Mouse (Mus musculus) kidney, embryonic 16.5 days (tissue): ENCODE measurements around the gene Hp1bp3. TPM values are rescaled to one million over a fixed set of nuclear protein-coding genes. Genes with fewer than 3 reads are reported as not detected.

Experiments used
- ATAC-seq: fragments of 200-750 bp; cut with Nextera tagmentation; 2 replicates; pipeline ENCODE4 v1.8.0; 2017; ENCODE audit warnings: moderate TSS enrichment; ENCODE audit not compliant: low FRiP score, low TSS enrichment
- H3K27ac ChIP-seq: fragments of 300-500 bp; sonication (generic); 2 replicates; pipeline ENCODE4 v1.5.1; 2014; ENCODE audit warnings: low read length
- H3K27me3 ChIP-seq: fragments of 300-500 bp; sonication (generic); 2 replicates; pipeline ENCODE4 v1.6.1; 2014; ENCODE audit warnings: low read length, control low read depth, mixed read lengths; ENCODE audit not compliant: insufficient read depth
- H3K36me3 ChIP-seq: fragments of 300-500 bp; sonication (generic); 2 replicates; pipeline ENCODE4 v1.6.1; 2014; ENCODE audit warnings: low read length, control low read depth, mixed read lengths; ENCODE audit not compliant: insufficient read depth
- H3K4me1 ChIP-seq: fragments of 300-500 bp; sonication (generic); 2 replicates; pipeline ENCODE4 v1.6.1; 2014; ENCODE audit warnings: low read length, control low read depth, mixed read lengths; ENCODE audit not compliant: insufficient read depth
- H3K4me2 ChIP-seq: fragments of 300-500 bp; sonication (generic); replicated peaks from 2 replicates; pipeline ENCODE4 v1.6.1; 2014; ENCODE audit warnings: low read depth, low read length
- H3K4me3 ChIP-seq: fragments of 300-500 bp; sonication (generic); 2 replicates; pipeline ENCODE4 v1.5.1; 2014; ENCODE audit warnings: mild to moderate bottlenecking, low read length
- H3K9ac ChIP-seq: fragments of 300-500 bp; sonication (generic); replicated peaks from 2 replicates; pipeline ENCODE4 v1.6.1; 2014; ENCODE audit warnings: low read length
- H3K9me3 ChIP-seq: fragments of 300-500 bp; sonication (generic); 2 replicates; pipeline ENCODE4 v1.6.1; 2016; ENCODE audit warnings: low read length, control low read depth
- WGBS: fragments of 180-500 bp; shearing (Covaris S2); extraction: QIAGEN DNeasy Blood & Tissue Kit; methylation state at CpG from one replicate; pipeline ENCODE4 v1.1.7; 2014; 5-methylcytosine and 5-hydroxymethylcytosine counted together
- polyA plus RNA-seq: library from polyadenylated mRNA; unstranded; fragments of >200 nt; fragmentation: Nextera tagmentation; extraction: Ambion mirVana; gene quantifications from 2 replicates; pipeline ENCODE4 v1.2.1, GENCODE M21; 2015

Hp1bp3 gene
- 155 and 160 TPM in 2 replicates for polyA plus RNA-seq

DNA sequence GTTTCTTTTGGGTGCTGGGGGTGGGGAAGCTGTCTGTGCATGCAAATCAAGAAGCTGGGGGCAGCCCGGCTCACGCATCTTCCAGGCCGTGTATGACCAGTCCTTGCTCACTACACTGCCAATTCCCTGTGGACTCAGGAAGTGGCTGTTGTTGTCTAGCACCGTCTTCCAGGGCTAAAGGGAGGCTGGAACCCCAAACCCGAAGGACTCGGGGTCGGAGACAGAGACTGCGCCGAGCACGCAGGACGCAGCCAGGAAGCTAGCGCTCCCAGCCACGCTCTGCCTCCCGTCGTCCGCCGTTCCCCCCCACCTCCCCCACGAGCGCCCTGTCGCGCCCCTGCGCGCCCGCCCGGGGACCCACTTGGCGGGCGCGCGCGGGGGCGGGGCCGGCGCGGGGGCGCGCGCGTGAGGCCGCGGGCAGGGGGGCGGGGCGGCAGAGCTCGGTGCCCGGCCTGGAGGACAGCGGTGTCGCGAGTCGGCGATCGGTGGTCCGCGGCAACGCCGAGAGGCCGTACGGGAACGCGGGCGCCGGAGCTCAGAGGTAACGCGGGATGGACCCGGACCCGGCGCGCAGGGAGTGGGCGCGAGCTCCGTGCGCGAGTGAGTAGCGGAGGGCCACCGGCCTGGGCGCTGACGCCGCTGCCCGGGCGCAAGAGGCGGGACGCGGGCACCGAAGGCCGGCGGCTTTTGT lies at the start of gene Hp1bp3:
Hp1bp3 (plus strand) TSS at position 97 of the 691 bp plus-strand sequence.
- H3K27ac ChIP-seq: peak within 1 kb of the TSS; percentile 99
- H3K27me3 ChIP-seq: no peaks in the 10 kb centered on the region
- peak within 1 kb of the TSS; percentile 90 for H3K4me3 ChIP-seq
- peak within 1 kb of the TSS; percentile 93 for H3K4me2 ChIP-seq
- H3K9ac ChIP-seq: peak within 1 kb of the TSS; percentile 97
- peaks cover 7% of the 10 kb centered on the region; the same call in 1 of the 2 replicates for H3K36me3 ChIP-seq
- H3K4me1 ChIP-seq: peaks cover 36% of the 10 kb centered on the region
- WGBS: under 1% methylated on average over 82 of the region's 84 CpGs
- no peaks in the 10 kb centered on the region for H3K9me3 ChIP-seq
- ATAC-seq: peak; percentile 73

DNA sequence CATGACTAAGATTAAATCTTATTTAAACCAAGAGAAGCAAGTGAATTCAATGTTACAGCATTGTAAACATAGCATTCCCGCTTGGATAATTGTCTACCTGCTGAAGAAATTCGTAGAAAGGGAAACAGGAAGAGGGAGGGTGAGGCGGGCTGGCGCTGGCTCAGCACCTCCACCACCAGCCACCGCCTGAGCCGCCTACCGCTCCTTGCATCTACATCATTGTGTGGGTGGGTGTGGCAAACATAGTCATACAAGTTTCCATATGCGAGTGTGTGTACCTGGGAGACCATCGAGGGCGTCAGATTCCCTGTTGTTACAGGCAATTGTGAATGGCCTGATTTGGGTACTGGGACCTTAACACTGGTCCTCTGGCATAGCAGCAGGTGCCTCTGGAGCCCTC lies 49.6 kb upstream of the Hp1bp3 start:
- Histone ChIP-seq H3K9me3 (no peaks in the 10 kb centered on the region), H3K27ac (no peak overlapping the region), H3K27me3 (no peaks in the 10 kb centered on the region), H3K4me2 (no peak overlapping the region), H3K36me3 (peaks cover 41% of the 10 kb centered on the region), H3K4me1 (peaks cover 5% of the 10 kb centered on the region; the same call in 1 of the 2 replicates), H3K9ac (no peak overlapping the region), H3K4me3 (no peak overlapping the region)
- 89% methylated on average over 10 of the region's 10 CpGs for WGBS
- no peak for ATAC-seq

DNA sequence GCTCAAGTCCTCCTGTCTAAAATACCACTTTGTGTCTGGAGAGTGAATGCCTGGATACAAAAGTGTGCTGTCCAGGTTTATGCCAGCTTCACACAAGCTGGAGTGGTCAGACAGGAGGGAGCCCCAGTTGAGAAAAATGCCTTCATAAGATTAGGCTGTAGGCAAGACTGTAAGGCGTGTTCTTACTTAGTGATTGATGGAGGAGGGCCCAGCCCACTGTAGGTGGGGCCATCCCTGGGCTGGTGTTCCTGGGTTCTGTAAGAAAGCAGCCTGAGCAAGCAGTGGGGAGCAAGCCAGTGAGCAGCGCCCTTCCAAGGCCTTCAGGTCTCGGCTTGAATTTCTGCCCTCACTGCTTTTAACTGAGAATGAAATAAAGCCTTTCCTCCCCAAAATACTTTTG lies 47.9 kb upstream of the Hp1bp3 start:
- WGBS: 80% methylated on average over 3 of the region's 3 CpGs
- Histone ChIP-seq H3K9ac (no peak overlapping the region), H3K4me1 (peaks cover 5% of the 10 kb centered on the region; the same call in 1 of the 2 replicates), H3K36me3 (peaks cover 56% of the 10 kb centered on the region), H3K27me3 (no peaks in the 10 kb centered on the region), H3K4me2 (no peak overlapping the region), H3K4me3 (no peak overlapping the region), H3K9me3 (no peaks in the 10 kb centered on the region), H3K27ac (no peak overlapping the region)
- no peak for ATAC-seq

DNA sequence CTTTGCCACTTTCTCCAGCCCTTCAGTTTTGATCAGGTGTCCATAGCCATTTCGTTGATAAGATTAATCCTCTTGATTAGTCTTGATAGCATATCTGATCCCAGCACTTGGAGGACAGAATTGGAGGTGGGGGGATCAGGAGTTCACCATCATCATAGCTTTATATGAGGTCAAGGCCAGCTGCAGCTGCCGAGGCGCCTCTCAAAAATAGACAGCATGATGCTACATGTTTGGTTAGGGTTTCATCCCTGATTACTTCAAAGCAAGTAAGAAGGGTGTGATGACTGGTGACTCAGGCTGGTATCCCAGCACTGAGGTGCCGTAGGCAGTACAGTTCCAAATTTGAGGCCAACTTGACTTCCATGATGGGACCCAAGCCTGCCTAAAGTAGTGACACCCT lies 46.7 kb upstream of the Hp1bp3 start:
- Histone ChIP-seq H3K36me3 (peaks cover 65% of the 10 kb centered on the region), H3K9me3 (no peaks in the 10 kb centered on the region), H3K4me1 (peaks cover 2% of the 10 kb centered on the region; the same call in 1 of the 2 replicates), H3K27ac (no peak overlapping the region), H3K4me2 (no peak overlapping the region), H3K27me3 (no peaks in the 10 kb centered on the region), H3K4me3 (no peak overlapping the region), H3K9ac (no peak overlapping the region)
- no peak for ATAC-seq
- 93% methylated on average over 4 of the region's 4 CpGs for WGBS

DNA sequence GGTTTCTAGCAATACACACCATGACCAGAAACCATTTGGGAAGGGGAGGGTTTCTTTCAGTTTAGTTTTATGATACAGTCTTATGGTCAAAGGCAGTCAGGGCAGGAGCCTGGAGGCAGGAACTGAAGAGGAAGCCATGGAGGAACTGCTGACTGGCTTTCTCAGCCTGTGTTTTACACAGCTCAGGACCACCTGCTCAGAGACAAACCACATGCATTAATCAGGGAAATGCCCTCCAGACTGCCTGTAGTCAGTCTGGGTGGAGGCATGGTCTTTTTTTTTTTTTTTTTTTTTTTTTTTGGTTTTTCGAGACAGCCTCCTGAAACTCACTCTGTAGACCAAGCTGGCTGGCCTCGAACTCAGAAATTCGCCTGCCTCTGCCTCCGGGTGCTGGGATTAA lies 43.4 kb upstream of the Hp1bp3 start:
- H3K4me3 ChIP-seq: no peak overlapping the region
- H3K27ac ChIP-seq: no peak overlapping the region
- 90% methylated on average over 4 of the region's 4 CpGs for WGBS
- H3K4me2 ChIP-seq: no peak overlapping the region
- no peak for ATAC-seq
- H3K27me3 ChIP-seq: no peaks in the 10 kb centered on the region
- peaks cover 78% of the 10 kb centered on the region for H3K36me3 ChIP-seq
- H3K4me1 ChIP-seq: no peaks in the 10 kb centered on the region
- no peaks in the 10 kb centered on the region for H3K9me3 ChIP-seq
- H3K9ac ChIP-seq: no peak overlapping the region

DNA sequence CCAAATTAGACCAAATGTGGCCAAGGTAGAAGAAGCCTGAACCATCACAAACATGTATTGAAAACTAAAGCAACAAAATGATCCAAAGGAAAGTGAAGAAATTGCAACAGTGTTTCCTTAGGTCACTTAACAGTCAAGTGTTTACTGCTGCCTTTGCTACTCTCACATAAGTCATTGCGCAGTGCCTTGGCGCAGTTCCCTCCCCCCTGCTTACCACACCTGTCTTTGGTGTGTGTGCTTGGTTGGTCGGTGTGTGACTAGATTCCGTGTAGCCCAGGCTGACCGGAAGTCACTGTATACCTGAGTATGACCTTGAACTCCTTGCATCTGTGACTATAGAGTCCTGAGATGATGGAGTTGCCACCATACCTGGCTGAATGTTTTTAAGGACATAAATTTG lies 36.7 kb upstream of the Hp1bp3 start:
- Histone ChIP-seq H3K9me3 (no peaks in the 10 kb centered on the region), H3K36me3 (peaks cover 85% of the 10 kb centered on the region), H3K27me3 (no peaks in the 10 kb centered on the region), H3K9ac (no peak overlapping the region), H3K4me1 (no peaks in the 10 kb centered on the region), H3K4me3 (no peak overlapping the region), H3K27ac (no peak overlapping the region), H3K4me2 (no peak overlapping the region)
- ATAC-seq: no peak
- 94% methylated on average over 5 of the region's 5 CpGs for WGBS

DNA sequence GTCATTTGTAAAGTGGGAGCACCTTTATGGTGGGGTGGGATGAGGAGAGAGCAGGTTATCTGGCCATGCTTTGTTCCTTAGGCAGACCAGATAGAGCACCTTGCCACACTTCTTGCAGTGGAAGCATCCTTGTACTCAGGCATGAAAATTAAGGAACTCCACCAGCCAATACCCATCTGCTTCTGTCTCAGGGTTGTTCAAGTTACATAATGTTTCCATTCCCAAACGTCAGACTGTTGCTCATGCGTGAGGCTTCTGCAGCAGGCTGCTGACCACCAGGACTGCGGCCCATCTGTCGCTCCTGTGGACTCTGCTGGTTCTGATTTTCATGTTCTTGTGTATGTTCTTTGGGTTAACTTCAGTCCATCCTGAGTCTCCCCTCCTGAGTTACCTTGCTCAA lies 35.4 kb upstream of the Hp1bp3 start:
- 83% methylated on average over 4 of the region's 4 CpGs for WGBS
- peaks cover 85% of the 10 kb centered on the region for H3K36me3 ChIP-seq
- H3K27me3 ChIP-seq: no peaks in the 10 kb centered on the region
- no peaks in the 10 kb centered on the region for H3K4me1 ChIP-seq
- H3K4me2 ChIP-seq: no peak overlapping the region
- no peak overlapping the region for H3K9ac ChIP-seq
- ATAC-seq: no peak
- H3K4me3 ChIP-seq: no peak overlapping the region
- H3K27ac ChIP-seq: no peak overlapping the region
- no peaks in the 10 kb centered on the region for H3K9me3 ChIP-seq

DNA sequence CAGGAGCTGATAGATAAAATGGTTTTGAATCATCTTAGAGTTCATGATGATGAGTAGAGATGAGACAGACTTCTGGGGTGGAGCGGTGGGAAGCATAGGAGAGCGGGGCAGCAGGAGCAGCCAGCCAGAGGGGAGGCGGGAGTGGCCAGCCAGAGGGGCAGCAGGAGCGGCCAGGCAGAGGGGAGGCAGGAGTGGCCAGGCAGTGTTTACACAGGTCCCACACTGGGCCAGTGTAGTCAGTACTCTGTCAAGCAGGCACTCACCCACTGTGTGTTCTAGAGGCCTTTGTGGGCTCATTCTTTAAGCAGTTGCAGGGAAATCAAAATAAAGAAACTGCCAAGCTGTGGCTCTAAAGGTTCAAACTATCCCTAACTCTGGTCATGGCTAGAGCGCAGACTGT lies 32.0 kb upstream of the Hp1bp3 start:
- H3K36me3 ChIP-seq: peaks cover 79% of the 10 kb centered on the region
- no peaks in the 10 kb centered on the region for H3K4me1 ChIP-seq
- ATAC-seq: no peak
- no peak overlapping the region for H3K9ac ChIP-seq
- no peaks in the 10 kb centered on the region for H3K9me3 ChIP-seq
- H3K4me3 ChIP-seq: no peak overlapping the region
- WGBS: 84% methylated on average over 5 of the region's 5 CpGs
- no peak overlapping the region for H3K27ac ChIP-seq
- no peak overlapping the region for H3K4me2 ChIP-seq
- no peaks in the 10 kb centered on the region for H3K27me3 ChIP-seq

DNA sequence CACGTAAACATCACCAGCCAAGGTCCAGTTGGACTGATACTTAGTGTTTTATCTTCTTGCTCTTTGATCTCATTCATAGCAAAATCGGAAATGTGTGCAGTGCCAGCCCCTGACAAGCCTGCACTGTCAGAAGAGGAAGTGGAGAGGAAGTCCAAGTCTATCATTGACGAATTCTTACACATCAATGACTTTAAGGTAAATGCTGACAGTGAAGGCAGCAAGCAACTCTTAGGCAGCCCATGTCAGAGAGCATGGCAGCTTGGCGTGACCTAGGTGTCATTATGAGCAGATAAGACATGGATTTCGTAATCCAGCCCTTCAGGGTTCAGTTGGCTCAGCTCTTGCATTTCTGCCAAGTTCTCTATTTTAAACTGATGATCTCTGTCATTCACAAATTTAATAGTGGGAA lies 31.5 kb upstream of the Hp1bp3 start:
- Histone ChIP-seq H3K4me1 (no peaks in the 10 kb centered on the region), H3K36me3 (peaks cover 81% of the 10 kb centered on the region), H3K27ac (no peak overlapping the region), H3K27me3 (no peaks in the 10 kb centered on the region), H3K9me3 (no peaks in the 10 kb centered on the region), H3K4me2 (no peak overlapping the region), H3K4me3 (no peak overlapping the region), H3K9ac (no peak overlapping the region)
- ATAC-seq: no peak
- 81% methylated on average over 5 of the region's 5 CpGs for WGBS

DNA sequence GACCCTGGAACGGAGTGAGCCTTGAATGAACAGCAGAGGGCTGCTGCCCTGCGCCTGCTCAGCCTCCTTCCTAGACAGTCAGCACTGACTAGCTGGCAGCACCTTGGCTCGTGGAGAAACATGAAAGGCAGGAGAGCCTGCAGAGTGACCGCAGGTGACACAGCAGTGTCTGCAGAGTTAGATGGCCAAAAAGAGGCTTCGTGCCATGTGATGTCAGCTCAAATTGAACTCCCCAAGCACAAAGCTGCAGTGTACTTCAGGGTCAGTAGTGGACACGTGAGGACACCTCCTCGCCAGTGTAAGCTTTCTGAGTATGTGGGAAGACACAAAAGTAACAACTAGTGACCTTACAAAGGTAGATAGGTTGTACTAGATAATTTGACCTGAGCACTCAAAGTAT lies 30.1 kb upstream of the Hp1bp3 start:
- no peaks in the 10 kb centered on the region for H3K9me3 ChIP-seq
- peaks cover 78% of the 10 kb centered on the region for H3K36me3 ChIP-seq
- no peak for ATAC-seq
- no peak overlapping the region for H3K27ac ChIP-seq
- no peak overlapping the region for H3K9ac ChIP-seq
- H3K4me2 ChIP-seq: no peak overlapping the region
- no peak overlapping the region for H3K4me3 ChIP-seq
- no peaks in the 10 kb centered on the region for H3K27me3 ChIP-seq
- no peaks in the 10 kb centered on the region for H3K4me1 ChIP-seq
- 92% methylated on average over 7 of the region's 7 CpGs for WGBS
